Mouse (Mus musculus) thymus, postnatal 4 days (tissue): ENCODE results near the gene Pcdh19.
"Not testable (repeated sequence)": the region's sequence is repeated elsewhere in the genome, so short reads cannot be mapped to it uniquely, and the experiment has no call there.

ENCODE experiments used
- DNase-seq: peaks from one replicate; pipeline ENCODE4 v3.0.0; 2021

Gene Pcdh19

GRCm38 (mm10) chrX:133688840-133689239, at the start of gene Pcdh19:
Gene Pcdh19 (minus strand): TSS chrX:133688987.
- DNase-seq, result peak; percentile 34

GRCm38 (mm10) chrX:133735871-133736270, 47.1 kb upstream of the Pcdh19 start:
- no peak for DNase-seq

GRCm38 (mm10) chrX:133734984-133735383, 46.2 kb upstream of the Pcdh19 start:
- peak; percentile 17 for DNase-seq

GRCm38 (mm10) chrX:133721517-133721916, 32.7 kb upstream of the Pcdh19 start:
- DNase-seq, result no peak

- no peak for DNase-seq
These were observed 21.8 kb upstream of the Pcdh19 start for GRCm38 (mm10) chrX:133710621-133711020.

GRCm38 (mm10) chrX:133702902-133703301, 14.1 kb upstream of the Pcdh19 start:
- DNase-seq, result no peak

GRCm38 (mm10) chrX:133697871-133698270, 9.1 kb upstream of the Pcdh19 start:
- not testable (repeated sequence) for DNase-seq

GRCm38 (mm10) chrX:133696461-133696860, 7.7 kb upstream of the Pcdh19 start:
- no peak for DNase-seq

- DNase-seq, result no peak
These were observed 4.4 kb upstream of the Pcdh19 start for GRCm38 (mm10) chrX:133693037-133693760.

- DNase-seq, result no peak
These were observed 3.6 kb upstream of the Pcdh19 start for GRCm38 (mm10) chrX:133692392-133692790.

- peak; percentile 53 for DNase-seq
These were observed 3.0 kb upstream of the Pcdh19 start for GRCm38 (mm10) chrX:133691581-133692391.

- no peak for DNase-seq
These were observed 2.0 kb upstream of the Pcdh19 start for GRCm38 (mm10) chrX:133690822-133691221.

GRCm38 (mm10) chrX:133689576-133690250, 926 bp upstream of the Pcdh19 start:
- DNase-seq, result peak; percentile 6

- peak; percentile 9 for DNase-seq
These were observed 631 bp downstream of the Pcdh19 start for GRCm38 (mm10) chrX:133688156-133688555.

- peak; percentile 10 for DNase-seq
These were observed 1.1 kb downstream of the Pcdh19 start for GRCm38 (mm10) chrX:133687666-133688151.

GRCm38 (mm10) chrX:133686533-133687311, 2.1 kb downstream of the Pcdh19 start:
- no peak for DNase-seq

GRCm38 (mm10) chrX:133685572-133685971, 3.2 kb downstream of the Pcdh19 start:
- no peak for DNase-seq

- DNase-seq, result no peak
These were observed 4.8 kb downstream of the Pcdh19 start for GRCm38 (mm10) chrX:133683961-133684360.

- DNase-seq, result no peak
These were observed 13.7 kb downstream of the Pcdh19 start for GRCm38 (mm10) chrX:133675121-133675520.

GRCm38 (mm10) chrX:133673796-133674195, 15.0 kb downstream of the Pcdh19 start:
- no peak for DNase-seq

- no peak for DNase-seq
These were observed 28.7 kb downstream of the Pcdh19 start for GRCm38 (mm10) chrX:133660111-133660510.
